Mouse (Mus musculus) lung, postnatal 0 days (tissue): ENCODE results near the gene Sertad2. TPM values are rescaled to one million over a fixed set of nuclear protein-coding genes. Genes with fewer than 3 reads are reported as not detected.

Experiments used
- ATAC-seq: fragments of 200-750 bp; cut with Nextera tagmentation; 2 replicates; pipeline ENCODE4 v1.8.0; 2017; ENCODE audit warnings: moderate library complexity
- DNase-seq: peaks from one replicate; pipeline ENCODE4 v3.0.0-alpha.2; 2016; ENCODE audit warnings: low spot score
- H3K27ac ChIP-seq: fragments of 300-500 bp; sonication (generic); 2 replicates; pipeline ENCODE4 v1.5.1; 2014; ENCODE audit warnings: antibody characterized with exemption, mild to moderate bottlenecking, low read length, mixed read lengths
- H3K27me3 ChIP-seq: fragments of 300-500 bp; sonication (generic); replicated peaks from 2 replicates; pipeline ENCODE4 v1.6.1; 2014; ENCODE audit warnings: low read length, mixed read lengths; ENCODE audit not compliant: insufficient read depth
- H3K36me3 ChIP-seq: fragments of 300-500 bp; sonication (generic); 2 replicates; pipeline ENCODE4 v1.6.1; 2014; ENCODE audit warnings: low read length, mixed read lengths; ENCODE audit not compliant: insufficient read depth
- H3K4me1 ChIP-seq: fragments of 300-500 bp; sonication (generic); 2 replicates; pipeline ENCODE4 v1.6.1; 2014; ENCODE audit warnings: antibody characterized with exemption, low read depth, low read length, mixed read lengths; ENCODE audit not compliant: insufficient read depth
- H3K4me2 ChIP-seq: fragments of 300-500 bp; sonication (generic); replicated peaks from 2 replicates; pipeline ENCODE4 v1.6.1; 2014; ENCODE audit warnings: low read depth, mild to moderate bottlenecking, low read length, moderate library complexity, mixed read lengths
- H3K4me3 ChIP-seq: fragments of 300-500 bp; sonication (generic); 2 replicates; pipeline ENCODE4 v1.5.1; 2014; ENCODE audit warnings: low read depth, low read length
- H3K9ac ChIP-seq: fragments of 300-500 bp; sonication (generic); replicated peaks from 2 replicates; pipeline ENCODE4 v1.6.1; 2014; ENCODE audit warnings: low read depth, mild to moderate bottlenecking
- H3K9me3 ChIP-seq: fragments of 300-500 bp; sonication (generic); 2 replicates; pipeline ENCODE4 v1.6.1; 2016; ENCODE audit warnings: low read length, mixed read lengths
- CTCF ChIP-seq: IDR thresholded peaks from 2 replicates; pipeline ENCODE4 v1.5.1; 2016; ENCODE audit warnings: antibody characterized with exemption, mild to moderate bottlenecking
- EP300 ChIP-seq: IDR thresholded peaks from 2 replicates; pipeline ENCODE4 v1.6.1; 2016; ENCODE audit warnings: antibody characterized with exemption, mild to moderate bottlenecking, control low read depth
- WGBS: fragments of 180-500 bp; shearing (Covaris S2); extraction: QIAGEN DNeasy Blood & Tissue Kit; methylation state at CpG from one replicate; pipeline ENCODE4 v1.1.7; 2014; 5-methylcytosine and 5-hydroxymethylcytosine counted together
- polyA plus RNA-seq: library from polyadenylated mRNA; unstranded; fragments of >200 nt; fragmentation: Nextera tagmentation; extraction: Ambion mirVana; gene quantifications from 2 replicates; pipeline ENCODE4 v1.2.1, GENCODE M21; 2015

Sertad2 gene
- polyA plus RNA-seq, 1 experiment from 2014 or later = 43.6 TPM

GRCm38 (mm10) chr11:20552758-20553673 is 10.0 kb downstream of the Sertad2 start:
- DNase-seq (no peak), ATAC-seq (no peak)
- 76% methylated on average over 8 of the region's 8 CpGs for WGBS
- Histone ChIP-seq H3K36me3 (no peaks in the 10 kb centered on the region), H3K4me2 (no peak overlapping the region), H3K4me3 (no peak overlapping the region), H3K27ac (no peak overlapping the region), H3K4me1 (no peaks in the 10 kb centered on the region), H3K27me3 (no peaks in the 10 kb centered on the region), H3K9me3 (no peaks in the 10 kb centered on the region), H3K9ac (no peak overlapping the region)
- TF ChIP-seq EP300 = no peak
- no peak for TF ChIP-seq CTCF

- no peak for TF ChIP-seq CTCF
- no peak for TF ChIP-seq EP300
- H3K36me3 ChIP-seq = no peaks in the 10 kb centered on the region
- DNase-seq = no peak
- no peak for ATAC-seq
- no peaks in the 10 kb centered on the region for H3K9me3 ChIP-seq
- WGBS = 86% methylated on average over 2 of the region's 3 CpGs
- H3K9ac ChIP-seq = no peak overlapping the region
- H3K27me3 ChIP-seq = no peaks in the 10 kb centered on the region
- no peak overlapping the region for H3K4me2 ChIP-seq
- H3K4me3 ChIP-seq = no peak overlapping the region
- H3K4me1 ChIP-seq = no peaks in the 10 kb centered on the region
- H3K27ac ChIP-seq = no peak overlapping the region
These were observed 12.6 kb downstream of the Sertad2 start for GRCm38 (mm10) chr11:20555651-20556050.

GRCm38 (mm10) chr11:20556163-20556911 is 13.3 kb downstream of the Sertad2 start:
- Histone ChIP-seq H3K4me3 (no peak overlapping the region), H3K36me3 (no peaks in the 10 kb centered on the region), H3K9me3 (no peaks in the 10 kb centered on the region), H3K4me1 (no peaks in the 10 kb centered on the region), H3K4me2 (no peak overlapping the region), H3K9ac (no peak overlapping the region), H3K27me3 (no peaks in the 10 kb centered on the region), H3K27ac (no peak overlapping the region)
- WGBS = 57% methylated on average over 7 of the region's 7 CpGs
- DNase-seq = no peak
- no peak for TF ChIP-seq CTCF
- no peak for ATAC-seq

GRCm38 (mm10) chr11:20559236-20559950 is 16.3 kb downstream of the Sertad2 start:
- no peaks in the 10 kb centered on the region for H3K27me3 ChIP-seq
- H3K4me2 ChIP-seq = no peak overlapping the region; the same call in 1 of the 2 replicates
- no peaks in the 10 kb centered on the region for H3K36me3 ChIP-seq
- ATAC-seq = no peak
- H3K9me3 ChIP-seq = no peaks in the 10 kb centered on the region
- no peaks in the 10 kb centered on the region for H3K4me1 ChIP-seq
- TF ChIP-seq EP300 (no peak), CTCF (no peak)
- H3K9ac ChIP-seq = no peak overlapping the region
- DNase-seq = peak; percentile 15
- H3K27ac ChIP-seq = no peak overlapping the region
- H3K4me3 ChIP-seq = no peak overlapping the region
- WGBS = 25% methylated on average over 11 of the region's 11 CpGs

GRCm38 (mm10) chr11:20559951-20560642 is 17.0 kb downstream of the Sertad2 start:
- DNase-seq (no peak), ATAC-seq (no peak)
- H3K4me2 ChIP-seq = no peak overlapping the region
- H3K4me1 ChIP-seq = no peaks in the 10 kb centered on the region
- 72% methylated on average over 10 of the region's 10 CpGs for WGBS
- H3K4me3 ChIP-seq = no peak overlapping the region
- H3K9me3 ChIP-seq = no peaks in the 10 kb centered on the region
- H3K27me3 ChIP-seq = no peaks in the 10 kb centered on the region
- H3K27ac ChIP-seq = no peak overlapping the region
- H3K36me3 ChIP-seq = no peaks in the 10 kb centered on the region
- no peak overlapping the region for H3K9ac ChIP-seq
- no peak for TF ChIP-seq CTCF
- no peak for TF ChIP-seq EP300
